In genomic region chr7:91709853-91710252, GRCm38 (mm10) we compare ENCODE assay signal across 19 mouse cellular contexts.
A peak's percentile ranks its signal among the peaks of the same experiment; 100 is the strongest.
DNase-seq lines count a peak whose midpoint lies in the region; ATAC-seq and TF ChIP-seq lines count a peak whose summit lies in the region.
"Had no signal": no experiment of that assay in that cellular context is flagged by ENCODE, and none has a peak within 500 bp of the region (broad histone marks: within the 10 kb centered on the region; RNA-seq: fewer than 3 reads in every experiment).

No protein-coding gene starts in this region.

- no peak for TF ChIP-seq CTCF in left cerebral cortex, adult 2 months (IDR thresholded peaks at IDR 0.05)

- no peak overlapping the region for H3K4me3 ChIP-seq in left cerebral cortex, adult 2 months
- H3K4me3 ChIP-seq: forebrain, embryonic 13.5 days; heart, embryonic 15.5 days; limb, embryonic 15.5 days; midbrain, embryonic 12.5 days; myocyte; neural tube, embryonic 15.5 days had no signal

- intact Hi-C loops in left cerebral cortex, adult 2 months (cut with DNase I), result loop anchor here (5.0 to 10.0 kb wide), 3 partner anchors 217 to 325 kb away; no protein-coding TSS in a partner anchor

- DNase-seq in frontal cortex, postnatal 14 days (ENCODE audit: low spot score in 2 of 2), result no peak
- DNase-seq in left cerebral cortex, adult 2 months (ENCODE audit: extremely low spot score in 1 of 2, low spot score in 2 of 2), result peak in 1 of 2 experiments; percentile 27
- no peak for DNase-seq in left cerebral cortex, adult 11 months (ENCODE audit: low spot score)
- peak; percentile 31 for DNase-seq in layer of hippocampus, adult 9-10 months (ENCODE audit: low spot score)
- DNase-seq in telencephalon, adult 2 months (ENCODE audit: low read depth, low spot score), result peak; percentile 54
- no peak for DNase-seq in cerebellum, postnatal 25 days
- DNase-seq in cerebellum, adult 8-10 months, result no peak
- DNase-seq: cerebellum, postnatal 14 days; lung, adult 18-20 months; retina, postnatal 1 day had no signal

- peak overlapping the region; percentile 58 for H3K27ac ChIP-seq in left cerebral cortex, adult 2 months
- H3K27ac ChIP-seq: forebrain, embryonic 13.5 days; heart, embryonic 15.5 days; kidney, postnatal 0 days; limb, embryonic 15.5 days; midbrain, embryonic 12.5 days; neural tube, embryonic 15.5 days had no signal

- peak; percentile 54; the same call in 1 of the 2 replicates for ATAC-seq in frontal cortex, adult (ENCODE audit: low TSS enrichment)
- ATAC-seq: CD4-positive, CD25-positive, alpha-beta regulatory T cell, adult 4 months; forebrain, embryonic 13.5 days had no signal

Comparison
In these comparisons a context has a peak if more than half of its experiments do, and no peak if none do; other contexts are left out.
1. DNase-seq: peak in layer of hippocampus, adult 9-10 months (single experiment) and telencephalon, adult 2 months (single experiment); none in frontal cortex, postnatal 14 days (0 of 2), left cerebral cortex, adult 11 months (single experiment), cerebellum, postnatal 25 days (0 of 2) and cerebellum, adult 8-10 months (single experiment).